Mouse (Mus musculus): ENCODE data around the gene Trp53tg5. TPM values are rescaled to one million over a fixed set of nuclear protein-coding genes. Genes with fewer than 3 reads are reported as not detected.

Trp53tg5 gene
- total RNA-seq, 2 experiments from 2014 or later: not detected

- peak; percentile 74 for DNase-seq
These were observed 40.9 kb downstream of the Trp53tg5 start for GRCm38 (mm10) chr2:164432541-164433191.

GRCm38 (mm10) chr2:164431676-164432465 is 41.7 kb downstream of the Trp53tg5 start:
- DNase-seq: no peak

- no peak for DNase-seq
These were observed 42.8 kb downstream of the Trp53tg5 start for GRCm38 (mm10) chr2:164430697-164431096.

GRCm38 (mm10) chr2:164429881-164430615 is 43.5 kb downstream of the Trp53tg5 start:
- no peak for DNase-seq

GRCm38 (mm10) chr2:164428451-164428850 is 45.1 kb downstream of the Trp53tg5 start:
- no peak for DNase-seq

- no peak for DNase-seq
These were observed 46.6 kb downstream of the Trp53tg5 start for GRCm38 (mm10) chr2:164426952-164427351.

- no peak for DNase-seq
These were observed 47.4 kb downstream of the Trp53tg5 start for GRCm38 (mm10) chr2:164426121-164426520.

- no peak for DNase-seq
These were observed 48.1 kb downstream of the Trp53tg5 start for GRCm38 (mm10) chr2:164425401-164425800.

GRCm38 (mm10) chr2:164424406-164424805 is 49.1 kb downstream of the Trp53tg5 start:
- no peak for DNase-seq

- peak; percentile 47 for DNase-seq
These were observed 50.1 kb downstream of the Trp53tg5 start for GRCm38 (mm10) chr2:164423464-164423863.

- DNase-seq: peak; percentile 68
These were observed 50.7 kb downstream of the Trp53tg5 start for GRCm38 (mm10) chr2:164422675-164423393.

- no peak for DNase-seq
These were observed 51.5 kb downstream of the Trp53tg5 start for GRCm38 (mm10) chr2:164421979-164422378.

- DNase-seq: no peak
These were observed 52.2 kb downstream of the Trp53tg5 start for GRCm38 (mm10) chr2:164421306-164421705.

Other genes starting within 250 kb of the Trp53tg5 start
- gene Svs2, start 235.3 kb downstream of the Trp53tg5 start, total RNA-seq (2021): not detected
- gene Svs3b, start 217.1 kb downstream of the Trp53tg5 start, total RNA-seq (2021): not detected
- gene Svs4, start 195.3 kb downstream of the Trp53tg5 start, total RNA-seq (2021): not detected
- not detected for gene Svs3a, start 184.5 kb downstream of the Trp53tg5 start, total RNA-seq (2021)
- not detected for gene Svs6, start 157.0 kb downstream of the Trp53tg5 start, total RNA-seq (2021)
- under 1 TPM in 1 of 2 experiments, not detected in 1; 0.45 TPM for gene Svs5, start 141.0 kb downstream of the Trp53tg5 start, total RNA-seq (2021)
- gene Slpi, start 84.6 kb downstream of the Trp53tg5 start, total RNA-seq (2021): 10 to 100 TPM in 1 of 2 experiments, 1 to 10 TPM in 1; 9.1 to 13.2 TPM
- under 1 TPM in 1 of 2 experiments, not detected in 1; 0.15 TPM for gene Rbpjl, start 70.6 kb downstream of the Trp53tg5 start, total RNA-seq (2021)
- 1 to 10 TPM; 2.3 to 2.7 TPM for gene Matn4, start 68.6 kb downstream of the Trp53tg5 start, total RNA-seq (2021)
- 100 to 1,000 TPM; 101 to 246 TPM for gene Sdc4, start 29.8 kb downstream of the Trp53tg5 start, total RNA-seq (2021)
- gene Sys1, start 16.8 kb downstream of the Trp53tg5 start, total RNA-seq (2021): 10 to 100 TPM; 31.7 to 34.5 TPM
- gene Gm20458, start 12.8 kb downstream of the Trp53tg5 start, total RNA-seq (2021): 1 to 10 TPM; 2.5 to 4.8 TPM
- gene Dbndd2, start 12.4 kb upstream of the Trp53tg5 start, total RNA-seq (2021): 10 to 100 TPM; 13.1 to 20.5 TPM
- gene Pigt, start 23.8 kb upstream of the Trp53tg5 start, total RNA-seq (2021): 10 to 100 TPM; 87.4 to 93.0 TPM
- 1 to 10 TPM; 1.9 to 2.9 TPM for gene Wfdc2, start 88.7 kb upstream of the Trp53tg5 start, total RNA-seq (2021)
- gene Spint3, start 99.7 kb upstream of the Trp53tg5 start, total RNA-seq (2021): not detected
- gene Wfdc6a, start 111.7 kb upstream of the Trp53tg5 start, total RNA-seq (2021): 1 to 10 TPM in 1 of 2 experiments, under 1 TPM in 1; 0.51 to 1.0 TPM
- not detected for gene Eppin, start 119.9 kb upstream of the Trp53tg5 start, total RNA-seq (2021)
- not detected for gene Wfdc6b, start 139.8 kb upstream of the Trp53tg5 start, total RNA-seq (2021)
- under 1 TPM in 1 of 2 experiments, not detected in 1; 0.09 TPM for gene Wfdc8, start 139.9 kb upstream of the Trp53tg5 start, total RNA-seq (2021)
- not detected for gene Wfdc16, start 165.1 kb upstream of the Trp53tg5 start, total RNA-seq (2021)
- not detected for gene Wfdc10, start 182.3 kb upstream of the Trp53tg5 start, total RNA-seq (2021)
- not detected for gene Wfdc9, start 182.9 kb upstream of the Trp53tg5 start, total RNA-seq (2021)
- gene Wfdc11, start 200.4 kb upstream of the Trp53tg5 start, total RNA-seq (2021): not detected
- gene Wfdc13, start 211.4 kb upstream of the Trp53tg5 start, total RNA-seq (2021): not detected
- gene Spint4, start 224.8 kb upstream of the Trp53tg5 start, total RNA-seq (2021): not detected
- gene Spint5, start 241.6 kb upstream of the Trp53tg5 start, total RNA-seq (2021): not detected